Mouse (Mus musculus): ENCODE results near the gene Gba. TPM values are rescaled to one million over a fixed set of nuclear protein-coding genes. Genes with fewer than 3 reads are reported as not detected.

Gba gene
- total RNA-seq, 2 experiments from 2014 or later: 18.2 to 20.9 TPM

DNA sequence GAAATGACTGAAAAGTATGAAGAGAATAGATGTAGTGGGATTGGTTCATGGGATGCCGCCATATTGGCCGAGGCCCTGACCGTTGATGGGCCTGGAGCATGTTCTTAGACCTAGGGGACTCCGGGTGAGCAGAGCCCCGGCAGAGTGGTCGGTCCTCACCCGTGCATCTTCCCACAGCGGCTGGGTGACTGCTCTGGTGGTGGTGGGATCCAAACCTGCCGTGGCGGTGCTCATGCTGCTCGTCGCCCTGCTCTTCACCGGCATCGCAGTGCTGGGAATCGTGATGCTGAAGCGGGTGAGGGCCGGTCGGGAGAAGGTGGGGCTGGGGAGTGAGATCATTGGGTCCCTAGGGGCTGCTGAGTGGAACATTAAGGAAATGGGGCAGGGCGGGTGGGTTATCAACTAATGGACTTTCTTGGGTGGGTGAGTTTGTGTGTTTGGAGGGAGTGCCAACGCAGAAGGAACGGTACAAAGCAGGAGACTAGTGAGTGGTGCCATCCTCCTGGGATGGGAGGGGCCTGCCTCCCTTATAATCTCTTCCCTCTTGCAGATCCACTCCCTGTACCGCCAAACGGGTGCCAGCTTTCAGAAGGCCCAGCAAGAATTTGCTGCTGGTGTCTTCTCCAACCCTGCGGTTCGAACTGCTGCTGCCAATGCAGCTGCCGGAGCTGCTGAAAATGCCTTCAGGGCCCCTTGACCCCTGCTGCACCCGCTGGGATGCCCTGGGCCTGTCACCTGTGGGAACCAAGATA lies 20.8 kb upstream of the Gba start:
- no peak for DNase-seq (ENCODE audit: low spot score)
- intact Hi-C loops (cut with DNase I): no loop called here

DNA sequence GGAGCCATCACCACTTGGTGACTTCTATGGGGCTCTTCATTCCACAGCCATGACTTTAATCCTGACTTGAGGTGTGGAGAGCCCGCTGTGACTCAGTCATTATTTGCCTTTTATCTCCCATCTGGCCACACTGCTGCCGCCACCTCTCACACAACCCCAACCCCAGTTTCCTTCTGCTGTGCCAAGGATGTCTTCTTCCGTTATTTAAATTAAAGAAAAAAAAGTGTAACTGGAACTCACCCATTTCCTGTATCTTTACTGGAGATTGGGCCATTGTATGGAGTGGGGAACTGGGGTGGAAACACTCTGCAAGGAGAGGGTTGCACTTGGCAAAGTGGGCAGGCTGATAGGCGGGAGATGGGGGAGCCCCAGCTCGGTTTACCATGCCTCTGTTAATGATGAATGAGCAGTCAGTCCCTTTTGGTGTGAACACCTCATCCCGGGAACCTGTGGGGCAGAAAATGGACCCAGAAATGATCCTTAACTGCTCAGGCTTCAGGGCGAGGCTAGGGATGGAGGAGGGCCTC lies 20.1 kb upstream of the Gba start:
- intact Hi-C loops (cut with DNase I): no loop called here
- no peak for DNase-seq (ENCODE audit: low spot score)

DNA sequence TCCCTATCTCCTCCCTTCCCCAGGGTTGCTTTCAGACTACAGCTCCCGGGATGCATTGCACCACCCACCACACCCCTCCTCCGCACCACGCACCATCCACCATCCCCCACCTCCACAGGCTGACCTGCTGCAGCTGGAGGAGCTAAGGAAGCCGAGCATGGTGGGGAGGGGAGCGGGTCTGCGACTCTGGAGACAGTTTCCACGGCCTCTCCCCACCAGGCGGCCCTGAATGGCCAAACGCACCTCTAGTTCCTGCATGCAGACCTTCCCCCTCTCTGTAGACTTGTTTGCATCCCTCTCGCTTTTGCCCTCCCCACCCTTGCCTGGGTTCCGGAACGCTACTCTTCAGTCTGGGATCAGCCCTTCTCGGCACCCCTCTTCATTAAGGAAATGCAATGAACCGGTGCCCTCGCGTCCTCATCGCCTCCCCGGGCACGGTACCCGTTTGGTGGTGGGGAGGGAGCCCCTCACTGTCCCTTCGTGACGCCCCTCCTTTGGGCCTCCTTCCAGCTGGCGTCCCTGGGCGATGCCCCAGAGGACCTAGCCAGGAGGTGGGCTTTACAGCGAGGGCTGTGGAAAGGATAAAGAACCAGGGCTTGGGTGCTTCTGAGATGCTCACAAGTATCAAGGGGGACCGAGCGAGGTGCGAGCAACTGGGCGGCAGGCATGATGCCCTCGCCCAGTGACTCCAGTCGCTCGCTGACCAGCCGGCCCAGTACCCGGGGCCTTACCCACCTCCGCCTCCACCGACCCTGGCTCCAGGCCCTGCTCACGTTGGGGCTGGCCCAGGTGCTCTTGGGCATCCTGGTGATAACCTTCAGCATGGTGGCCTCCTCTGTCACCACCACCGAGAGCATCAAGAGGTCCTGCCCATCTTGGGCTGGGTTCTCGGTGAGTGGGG lies 19.4 kb upstream of the Gba start, which contains the start of gene Fam189b:
Fam189b (plus strand) TSS at position 86 of the 901 bp plus-strand sequence.
- intact Hi-C loops (cut with DNase I): no loop called here
- DNase-seq (ENCODE audit: low spot score): peak; percentile 75

DNA sequence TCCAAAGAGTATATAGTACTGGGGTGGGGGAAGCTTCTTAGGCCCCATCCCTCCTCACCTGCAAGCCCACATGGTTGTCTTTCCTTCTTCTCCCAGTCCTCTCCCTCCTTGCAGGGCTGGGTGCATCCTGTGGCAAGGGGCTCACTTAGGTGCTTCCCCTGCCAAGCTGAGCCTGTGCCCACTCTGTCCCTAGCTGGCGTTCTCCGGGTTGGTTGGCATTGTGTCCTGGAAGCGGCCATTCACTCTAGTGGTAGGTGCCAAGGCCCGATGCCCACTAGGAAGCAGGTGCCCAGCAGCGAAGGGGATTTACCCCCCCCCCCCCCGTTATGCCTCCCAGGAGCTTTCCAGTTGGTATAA lies 18.8 kb upstream of the Gba start:
- DNase-seq (ENCODE audit: low spot score): no peak
- intact Hi-C loops (cut with DNase I): no loop called here

DNA sequence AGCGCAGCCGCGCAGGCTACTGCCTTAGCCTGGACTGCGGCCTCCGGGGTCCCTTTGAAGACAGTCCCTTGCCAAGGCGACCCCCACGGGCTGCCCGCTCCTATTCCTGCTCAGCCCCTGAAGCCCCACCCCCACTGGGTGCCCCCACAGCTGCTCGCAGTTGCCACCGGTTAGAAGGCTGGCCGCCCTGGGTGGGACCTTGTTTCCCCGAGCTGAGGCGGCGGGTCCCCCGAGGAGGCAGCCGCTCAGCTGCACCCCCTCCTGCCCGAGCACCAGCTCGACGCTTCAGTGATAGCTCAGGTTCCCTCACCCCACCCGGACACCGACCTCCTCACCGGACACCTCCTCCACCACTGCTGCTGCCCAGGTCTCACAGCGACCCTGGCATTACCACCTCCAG lies 15.5 kb upstream of the Gba start:
- intact Hi-C loops (cut with DNase I): no loop called here

DNA sequence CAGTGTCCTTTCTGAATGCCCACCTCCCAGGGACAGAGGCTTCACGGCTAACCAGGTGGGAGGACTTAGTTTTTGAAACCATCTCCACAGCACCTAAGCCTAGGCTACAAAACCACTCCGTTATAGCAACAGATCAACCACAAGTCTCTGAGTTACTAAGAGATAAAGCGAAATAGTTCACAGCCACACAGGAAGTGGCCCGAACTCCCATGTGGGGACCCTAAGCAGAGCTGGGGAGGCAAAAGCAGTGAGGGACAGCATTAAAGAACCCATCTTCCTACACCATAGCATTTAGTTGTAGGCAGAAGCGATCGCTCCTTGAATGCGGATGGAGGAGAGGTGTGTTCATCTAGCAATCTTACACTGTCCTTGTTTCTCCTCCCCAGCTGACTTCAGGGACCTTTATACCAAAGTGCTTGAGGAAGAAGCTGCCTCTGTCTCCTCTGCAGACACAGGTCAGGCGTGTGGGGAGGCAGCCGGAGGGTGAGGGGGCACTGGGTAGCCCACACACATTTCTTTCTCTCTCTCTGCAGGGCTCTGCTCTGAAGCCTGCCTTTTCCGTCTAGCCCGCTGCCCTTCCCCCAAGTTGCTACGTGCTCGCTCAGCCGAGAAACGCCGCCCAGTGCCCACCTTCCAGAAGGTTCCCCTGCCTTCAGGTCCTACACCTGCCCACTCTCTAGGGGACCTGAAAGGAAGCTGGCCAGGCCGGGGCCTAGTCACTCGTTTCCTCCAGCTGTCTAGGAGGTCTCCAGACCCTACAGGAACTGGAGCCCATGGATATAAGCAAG lies 14.8 kb upstream of the Gba start:
- intact Hi-C loops (cut with DNase I): no loop called here
- no peak for DNase-seq (ENCODE audit: low spot score)

More for the DNA sequence above, 15.5 kb upstream of the Gba start:
- DNase-seq (ENCODE audit: low spot score): no peak

DNA sequence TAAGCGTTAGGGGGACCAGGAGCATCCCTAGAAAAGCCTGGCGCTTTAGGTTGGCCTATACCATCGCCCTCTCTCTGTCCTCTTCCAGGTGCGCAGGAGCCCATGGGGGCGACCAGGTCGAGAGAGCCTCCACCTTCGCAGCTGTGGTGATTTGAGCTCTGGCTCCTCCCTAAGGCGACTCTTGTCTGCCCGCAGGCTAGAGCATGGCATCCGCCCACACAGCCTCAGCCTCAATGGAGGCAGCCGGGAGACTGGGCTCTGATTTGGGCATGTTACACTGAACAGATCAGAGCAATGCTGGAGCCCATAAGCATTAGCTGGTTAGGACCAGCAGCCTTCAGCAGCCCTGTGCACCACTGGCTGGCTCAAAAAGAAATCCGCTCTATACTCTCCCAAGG lies 14.3 kb upstream of the Gba start:
- intact Hi-C loops (cut with DNase I): no loop called here

DNA sequence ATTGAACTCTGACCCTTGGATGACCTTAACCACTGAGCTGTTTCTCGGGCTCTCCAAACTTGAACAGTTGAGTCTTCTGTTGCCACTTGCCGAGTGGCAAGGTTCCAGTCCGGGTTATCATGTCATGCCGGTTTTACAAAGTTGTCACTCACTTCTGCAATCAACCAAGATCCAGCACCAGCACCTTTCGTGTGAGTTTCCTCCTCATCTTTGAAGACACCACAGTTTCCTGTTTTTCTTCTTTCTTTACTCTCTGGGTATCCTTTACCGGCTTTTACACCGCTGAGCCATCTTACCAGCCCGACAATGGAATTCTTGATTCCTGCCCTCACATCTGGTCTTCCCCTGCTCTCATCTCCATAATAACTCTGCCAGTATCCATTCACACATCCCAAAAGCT lies 12.3 kb upstream of the Gba start:
- intact Hi-C loops (cut with DNase I): no loop called here

More for the DNA sequence above, 14.3 kb upstream of the Gba start:
- DNase-seq (ENCODE audit: low spot score): no peak

DNA sequence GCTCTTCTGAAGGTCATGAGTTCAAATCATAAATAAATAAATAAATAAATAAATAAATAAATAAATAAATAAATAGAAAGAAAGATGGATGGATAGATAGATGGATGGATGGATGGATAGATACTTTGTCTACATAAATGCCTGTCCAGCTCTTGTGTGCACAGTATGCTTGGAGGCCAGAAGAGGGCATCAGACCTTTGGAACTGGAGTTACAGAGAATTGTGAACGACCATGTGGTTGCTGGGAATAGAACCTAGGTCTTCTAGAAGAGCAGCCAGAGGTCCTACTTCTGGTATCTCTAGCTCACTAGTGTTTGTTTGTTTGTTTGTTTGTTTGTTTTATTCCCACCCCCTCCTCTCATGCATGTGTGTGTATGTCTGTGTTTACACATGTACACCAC lies 9.4 kb upstream of the Gba start:
- intact Hi-C loops (cut with DNase I): no loop called here
- DNase-seq (ENCODE audit: low spot score): no peak

More for the DNA sequence above, 12.3 kb upstream of the Gba start:
- no peak for DNase-seq (ENCODE audit: low spot score)

DNA sequence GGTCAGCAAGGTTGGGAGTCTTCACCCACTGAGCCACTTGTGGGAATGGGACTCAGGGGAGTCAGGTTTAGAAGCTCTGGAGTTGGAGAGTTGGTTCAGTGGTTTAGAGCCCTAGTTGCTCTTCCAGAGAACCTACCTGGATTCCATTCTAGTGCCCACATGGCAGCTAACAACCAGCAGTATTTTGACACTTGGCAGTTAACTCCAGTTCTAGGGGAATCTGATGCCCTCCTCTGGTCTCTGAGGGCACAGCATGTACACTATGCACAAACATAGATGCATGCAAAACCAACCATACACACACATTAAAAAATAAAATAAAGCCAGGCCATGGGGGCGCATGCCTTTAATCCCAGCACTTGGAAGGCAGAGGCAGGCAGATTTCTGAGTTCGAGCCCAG lies 8.9 kb upstream of the Gba start:
- DNase-seq (ENCODE audit: low spot score): no peak
- intact Hi-C loops (cut with DNase I): no loop called here

DNA sequence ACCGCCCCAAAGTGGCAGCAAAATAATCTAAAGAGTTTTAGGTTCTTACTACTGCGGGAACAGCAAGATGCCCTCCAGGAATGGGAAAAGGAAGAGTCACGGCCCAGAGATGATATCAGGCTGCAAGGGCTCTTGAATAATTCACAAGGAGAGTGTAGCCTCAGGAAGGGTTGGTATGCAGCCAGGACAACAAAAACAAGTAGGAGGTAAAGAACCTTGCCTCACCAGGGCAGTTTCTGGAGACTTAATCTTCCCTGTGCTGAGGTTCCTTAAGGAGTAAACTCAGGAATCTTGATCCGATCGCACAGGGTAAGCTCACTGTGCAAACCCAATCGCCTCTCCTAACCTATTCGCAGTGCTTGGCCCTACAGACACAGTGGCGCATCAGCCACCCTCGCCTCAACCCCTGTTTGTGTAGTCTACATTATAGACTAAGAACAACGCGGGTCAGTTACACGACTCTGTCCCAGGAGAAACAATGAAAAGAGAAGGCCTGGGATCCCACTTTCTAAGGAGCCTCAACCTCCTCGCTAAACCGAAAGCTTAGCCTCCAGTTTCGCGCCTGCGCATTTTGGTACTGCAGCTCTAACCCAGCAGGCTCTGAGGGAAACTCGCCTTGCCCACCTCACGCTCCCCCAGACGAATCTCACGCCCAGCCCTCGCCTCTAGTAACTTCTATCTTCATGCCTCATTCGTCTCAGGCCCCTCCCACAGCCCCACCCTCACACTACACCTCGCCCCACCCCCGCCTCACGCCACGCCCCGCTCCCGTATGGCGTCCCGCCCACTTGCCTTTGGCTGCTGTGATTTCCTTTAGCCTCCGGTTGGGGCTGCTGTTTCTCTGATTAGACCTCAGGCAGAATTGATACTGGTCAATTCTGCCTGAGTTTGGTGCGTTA lies 6.5 kb upstream of the Gba start:
- intact Hi-C loops (cut with DNase I): loop anchor here (2.0 kb wide), 1 partner anchor 19 kb away; the partner anchor contains the start of gene Thbs3
- peak; percentile 79 for DNase-seq (ENCODE audit: low spot score)

DNA sequence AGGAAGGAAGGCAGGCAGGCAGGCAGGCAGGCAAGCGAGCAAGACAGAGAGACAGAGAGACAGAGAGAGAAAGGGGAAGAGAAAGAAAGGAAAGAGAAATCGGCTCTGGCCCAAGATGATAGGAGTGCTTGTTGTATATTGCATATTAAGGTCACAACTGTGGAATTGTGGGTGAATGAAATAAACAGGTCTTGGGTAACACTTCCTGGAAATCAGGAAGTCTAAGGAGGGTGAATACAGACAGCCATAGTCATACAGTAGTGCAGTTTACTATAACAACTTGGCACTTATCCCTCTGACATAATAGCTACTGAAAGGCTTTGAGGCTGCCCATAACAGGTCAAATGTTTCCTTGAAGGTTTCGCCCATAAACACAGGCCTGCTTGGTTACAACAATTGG lies 2.9 kb upstream of the Gba start:
- intact Hi-C loops (cut with DNase I): no loop called here
- DNase-seq (ENCODE audit: low spot score): no peak

DNA sequence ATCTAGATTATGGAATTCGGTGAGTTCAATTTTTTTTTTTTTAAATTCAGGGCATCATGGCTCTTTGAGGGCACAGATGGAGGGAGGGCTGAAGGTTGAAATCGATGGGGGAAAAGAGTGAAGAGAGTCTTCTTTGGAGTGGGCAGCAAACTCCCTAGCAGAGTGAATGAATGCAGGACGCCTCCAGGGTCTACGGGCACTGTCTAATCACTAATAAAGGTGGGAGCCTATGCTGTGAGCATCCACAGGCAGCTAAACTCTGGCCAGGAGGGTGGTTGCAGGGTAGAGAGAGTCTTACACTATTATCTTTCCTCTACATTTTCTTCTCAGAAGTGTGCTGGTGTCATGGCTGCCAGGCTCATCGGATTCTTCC lies 400 bp downstream of the Gba start:
- intact Hi-C loops (cut with DNase I): no loop called here
- no peak for DNase-seq (ENCODE audit: low spot score)

DNA sequence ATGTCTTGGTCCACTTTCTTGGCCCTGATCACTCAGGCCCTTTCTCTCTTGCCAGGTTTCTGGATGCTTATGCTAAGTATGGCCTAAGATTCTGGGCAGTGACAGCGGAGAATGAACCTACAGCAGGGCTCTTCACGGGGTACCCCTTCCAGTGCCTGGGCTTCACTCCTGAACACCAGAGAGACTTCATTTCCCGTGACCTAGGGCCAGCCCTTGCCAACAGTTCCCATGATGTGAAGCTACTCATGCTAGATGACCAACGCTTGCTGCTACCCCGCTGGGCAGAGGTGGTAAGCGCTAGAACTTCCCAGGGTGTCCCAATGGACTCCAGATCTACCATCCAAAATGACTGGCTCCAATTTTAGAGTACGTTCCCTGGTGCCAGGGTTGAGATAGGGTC lies 3.4 kb downstream of the Gba start:
- no peak for DNase-seq (ENCODE audit: low spot score)
- intact Hi-C loops (cut with DNase I): no loop called here

DNA sequence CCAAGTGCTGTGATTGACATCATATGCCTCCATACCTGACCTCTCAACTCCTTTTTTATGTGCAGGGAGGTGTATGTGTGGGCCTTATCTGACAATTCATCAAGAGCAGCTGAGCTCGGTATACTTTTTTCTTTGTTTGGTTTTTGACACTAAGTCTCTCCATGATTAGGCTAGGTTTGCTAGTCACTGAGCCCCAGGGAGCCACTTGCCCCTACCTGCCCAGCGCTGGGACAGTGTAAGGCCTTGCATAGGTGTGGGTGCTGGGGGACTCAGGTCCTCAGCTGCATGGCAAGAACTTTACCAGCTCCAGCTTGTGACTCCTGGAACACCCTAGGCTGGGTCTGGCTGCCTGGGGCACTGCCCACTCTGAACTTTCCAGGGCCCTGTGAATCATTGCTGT lies 4.0 kb downstream of the Gba start:
- no peak for DNase-seq (ENCODE audit: low spot score)
- intact Hi-C loops (cut with DNase I): no loop called here

DNA sequence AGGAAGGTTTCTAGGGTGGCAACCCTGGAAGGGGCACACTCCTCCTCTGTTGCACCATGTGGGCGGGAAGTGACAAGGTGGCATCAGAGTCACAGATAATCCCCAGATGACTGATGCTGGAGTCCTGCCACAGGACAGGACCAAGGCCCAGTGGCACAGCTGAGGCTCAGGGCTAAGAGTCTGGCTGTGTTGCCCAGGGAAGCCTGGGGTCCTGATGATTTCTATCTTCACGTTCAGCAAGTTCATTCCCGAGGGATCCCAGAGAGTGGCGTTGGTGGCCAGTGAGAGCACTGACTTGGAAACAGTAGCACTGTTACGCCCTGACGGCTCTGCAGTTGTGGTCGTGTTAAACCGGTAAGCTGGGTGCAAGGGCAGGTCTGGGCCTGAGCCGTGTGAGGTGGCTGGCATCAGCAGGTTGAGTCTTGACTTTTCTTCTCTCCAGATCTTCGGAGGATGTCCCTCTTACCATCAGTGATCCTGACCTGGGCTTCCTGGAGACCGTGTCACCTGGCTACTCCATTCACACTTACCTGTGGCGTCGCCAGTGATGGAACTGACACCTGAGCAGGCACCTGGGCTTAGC lies 5.4 kb downstream of the Gba start:
- DNase-seq (ENCODE audit: low spot score): no peak
- intact Hi-C loops (cut with DNase I): no loop called here

DNA sequence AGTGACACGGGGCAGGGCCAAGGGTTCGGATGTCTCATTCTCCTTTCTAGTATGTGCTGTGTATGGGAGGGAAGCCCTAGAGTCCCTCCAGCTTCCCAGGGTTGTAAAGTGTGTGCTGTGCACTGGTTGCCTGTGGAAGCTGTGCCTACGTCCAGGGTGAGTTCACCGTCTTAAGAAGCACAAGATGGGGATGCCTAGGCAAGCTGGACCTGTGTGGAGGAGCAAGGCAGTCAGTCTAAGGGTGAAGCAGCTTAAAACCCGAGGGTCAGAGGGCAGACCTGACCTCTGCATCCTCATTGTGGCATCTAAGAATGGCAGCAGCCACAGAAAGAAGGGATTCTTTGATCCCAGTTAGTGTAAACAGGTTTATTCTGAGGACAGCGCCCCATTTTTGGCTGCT lies 6.0 kb downstream of the Gba start:
- DNase-seq (ENCODE audit: low spot score): no peak
- intact Hi-C loops (cut with DNase I): no loop called here

DNA sequence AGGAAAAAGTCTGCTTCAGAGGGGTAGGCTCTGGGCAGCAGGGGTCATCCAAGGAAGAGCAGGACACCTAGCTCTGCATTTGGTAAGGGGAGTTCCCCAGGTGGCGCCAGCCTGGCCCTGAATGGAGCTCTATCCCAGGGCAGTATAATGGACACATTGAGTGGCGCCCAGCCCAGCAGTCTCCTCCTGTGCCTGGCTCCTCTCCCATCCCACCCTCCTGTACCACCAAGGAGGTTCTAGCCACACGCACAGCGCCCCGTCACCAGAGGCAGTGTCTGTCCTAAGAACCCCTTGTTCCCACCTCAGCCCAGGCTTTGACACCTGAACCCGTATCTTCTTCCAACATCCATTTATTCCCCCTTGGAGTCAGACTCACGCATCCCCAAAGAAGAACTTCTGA lies 7.0 kb downstream of the Gba start:
- no peak for DNase-seq (ENCODE audit: low spot score)
- intact Hi-C loops (cut with DNase I): no loop called here

DNA sequence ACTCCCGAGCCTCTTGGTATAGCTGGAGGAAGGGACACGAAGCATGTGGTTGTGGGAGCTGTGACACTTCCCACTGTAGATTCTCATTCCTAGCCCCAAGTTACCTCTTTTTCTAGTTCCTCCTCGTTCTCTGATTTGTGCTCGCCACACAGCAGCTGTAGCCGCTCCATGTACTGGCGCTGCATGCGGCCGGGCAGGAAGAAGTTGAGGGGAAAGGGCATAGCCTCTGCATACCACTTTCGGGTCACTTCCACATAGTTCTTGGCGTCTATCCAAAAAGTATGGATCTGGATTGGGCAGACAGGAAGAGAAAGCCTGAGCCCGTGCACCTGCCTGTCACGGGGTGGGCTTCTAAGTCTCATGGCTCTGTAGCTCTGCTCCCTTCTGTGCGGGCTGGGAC lies 7.4 kb downstream of the Gba start:
- DNase-seq (ENCODE audit: low spot score): no peak
- intact Hi-C loops (cut with DNase I): no loop called here

Data from heart, postnatal 25 days (tissue).